Mouse (Mus musculus): ENCODE measurements around the gene Lingo4. TPM values are rescaled to one million over a fixed set of nuclear protein-coding genes. Genes with fewer than 3 reads are reported as not detected.

The Lingo4 gene
- total RNA-seq, 2 experiments from 2014 or later, result 0.66 to 0.73 TPM

GRCm38 (mm10) chr3:94387391-94387790, 10.9 kb upstream of the Lingo4 start:
- no peak for DNase-seq

GRCm38 (mm10) chr3:94388047-94388446, 10.3 kb upstream of the Lingo4 start:
- no peak for DNase-seq

- DNase-seq, result no peak
Measured at GRCm38 (mm10) chr3:94389420-94389819, 8.9 kb upstream of the Lingo4 start.

- DNase-seq, result no peak
Measured at GRCm38 (mm10) chr3:94391001-94391400, 7.3 kb upstream of the Lingo4 start.

GRCm38 (mm10) chr3:94392128-94392527, 6.2 kb upstream of the Lingo4 start:
- DNase-seq, result peak in 1 of 2 experiments; percentile 33

- DNase-seq, result no peak
Measured at GRCm38 (mm10) chr3:94393049-94393448, 5.3 kb upstream of the Lingo4 start.

GRCm38 (mm10) chr3:94396336-94396735, 2.0 kb upstream of the Lingo4 start:
- no peak for DNase-seq

GRCm38 (mm10) chr3:94396851-94397250, 1.5 kb upstream of the Lingo4 start:
- no peak for DNase-seq

GRCm38 (mm10) chr3:94398943-94399481, 695 bp downstream of the Lingo4 start:
- DNase-seq, result peak; percentile 29 to 57

- DNase-seq, result no peak
Measured at GRCm38 (mm10) chr3:94399663-94400310, 1.5 kb downstream of the Lingo4 start.

- no peak for DNase-seq
Measured at GRCm38 (mm10) chr3:94402451-94402850, 4.1 kb downstream of the Lingo4 start.

GRCm38 (mm10) chr3:94404366-94405054, 6.2 kb downstream of the Lingo4 start:
- no peak for DNase-seq

- DNase-seq, result no peak
Measured at GRCm38 (mm10) chr3:94405561-94405960, 7.2 kb downstream of the Lingo4 start.

GRCm38 (mm10) chr3:94412530-94412929, 14.2 kb downstream of the Lingo4 start:
- DNase-seq, result peak in 1 of 2 experiments; percentile 37

- peak; percentile 94 for DNase-seq
Measured at GRCm38 (mm10) chr3:94413031-94413679, 14.8 kb downstream of the Lingo4 start, which contains the start of gene Tdrkh. Tdrkh (plus strand) TSS chr3:94413273.

- DNase-seq, result no peak
Measured at GRCm38 (mm10) chr3:94430980-94431379, 32.7 kb downstream of the Lingo4 start.

GRCm38 (mm10) chr3:94434305-94434704, 36.0 kb downstream of the Lingo4 start:
- DNase-seq, result no peak

GRCm38 (mm10) chr3:94436420-94436819, 38.1 kb downstream of the Lingo4 start:
- DNase-seq, result no peak

GRCm38 (mm10) chr3:94441182-94441581, 42.9 kb downstream of the Lingo4 start:
- no peak for DNase-seq

- peak; percentile 97 to 98 for DNase-seq
Measured at GRCm38 (mm10) chr3:94442951-94443596, 44.8 kb downstream of the Lingo4 start, which contains the start of gene Mrpl9. Mrpl9 (plus strand) TSS chr3:94443318.

- peak in 1 of 2 experiments; percentile 32 for DNase-seq
Measured at GRCm38 (mm10) chr3:94443597-94443964, 45.3 kb downstream of the Lingo4 start, which contains the start of gene Oaz3. Oaz3 (minus strand) TSS chr3:94443915.

GRCm38 (mm10) chr3:94449377-94449776, 51.1 kb downstream of the Lingo4 start:
- no peak for DNase-seq
